Mouse (Mus musculus) brown adipose tissue, adult 24 weeks (tissue): ENCODE measurements around the gene Bcas2. TPM values are rescaled to one million over a fixed set of nuclear protein-coding genes. Genes with fewer than 3 reads are reported as not detected.
A peak's percentile ranks its signal among the peaks of the same experiment; 100 is the strongest.
"Not testable (repeated sequence)": the region's sequence is repeated elsewhere in the genome, so short reads cannot be mapped to it uniquely, and the experiment has no call there.

ENCODE experiments used
- H3K27ac ChIP-seq: fragments of 200-500 bp; replicated peaks from 2 replicates; pipeline ENCODE4 v1.5.1; 2012; ENCODE audit warnings: low read depth, mild to moderate bottlenecking, low read length
- H3K4me1 ChIP-seq: fragments of 200-500 bp; 2 replicates; pipeline ENCODE4 v1.6.1; 2012; ENCODE audit warnings: low read length, mixed read lengths; ENCODE audit not compliant: control insufficient read depth, insufficient read depth, insufficient read length
- H3K4me3 ChIP-seq: fragments of 200-500 bp; 2 replicates; pipeline ENCODE4 v1.5.1; 2012; ENCODE audit warnings: low read depth, mild to moderate bottlenecking, low read length, moderate library complexity; ENCODE audit not compliant: insufficient read depth
- polyA plus RNA-seq: library from polyadenylated mRNA; stranded (reverse); fragments of >200 nt; gene quantifications from 2 replicates; pipeline ENCODE4 v1.2.4, GENCODE M21; 2012; ENCODE audit not compliant: missing spikeins, insufficient read depth, insufficient read length

Bcas2 gene
- polyA plus RNA-seq, 1 experiment, result 50.8 TPM

DNA sequence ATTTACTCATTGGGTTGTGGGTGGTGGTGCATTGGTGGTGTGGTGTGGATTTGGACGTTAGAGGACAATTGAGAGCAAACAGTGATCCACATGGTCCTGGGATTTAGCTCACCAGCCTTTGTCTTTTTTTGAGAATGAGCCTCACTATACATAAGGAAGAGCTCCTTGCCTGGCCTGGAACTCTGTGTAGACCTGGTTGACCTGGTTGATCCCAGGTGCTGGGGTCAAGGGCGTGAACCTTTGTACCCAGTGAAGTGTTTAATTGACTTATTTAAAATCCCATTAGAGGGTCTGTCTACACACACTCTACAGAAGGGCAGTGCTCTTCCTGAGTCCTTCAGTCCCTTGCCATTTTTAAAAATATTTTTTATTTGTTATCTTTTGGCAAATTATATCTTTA lies 26.1 kb upstream of the Bcas2 start:
- H3K4me3 ChIP-seq, result no peak overlapping the region
- H3K4me1 ChIP-seq, result peaks cover 5% of the 10 kb centered on the region; the same call in 1 of the 2 replicates
- H3K27ac ChIP-seq, result no peak overlapping the region

DNA sequence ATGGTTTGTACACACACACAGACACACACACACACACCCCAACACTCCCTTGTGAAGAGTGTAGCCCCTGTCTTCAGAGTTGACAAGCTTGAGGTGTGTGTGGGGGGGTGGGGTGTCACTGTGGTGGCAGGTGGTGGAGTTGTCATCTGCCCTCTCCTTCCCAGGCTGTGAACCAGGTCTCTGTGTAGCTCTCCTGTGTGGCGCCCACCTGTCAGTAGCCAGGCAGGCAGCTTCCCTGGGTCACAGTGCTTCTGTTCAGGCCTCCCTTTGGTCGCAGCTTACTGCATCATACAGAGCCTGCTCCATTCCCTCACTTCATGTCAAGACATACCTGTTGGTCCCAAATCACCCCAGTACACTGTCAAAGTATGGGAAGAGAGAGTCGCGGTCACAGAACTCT lies 25.7 kb upstream of the Bcas2 start:
- Histone ChIP-seq H3K4me1 (peaks cover 5% of the 10 kb centered on the region; the same call in 1 of the 2 replicates), H3K4me3 (no peak overlapping the region), H3K27ac (no peak overlapping the region)

- no peak overlapping the region for H3K27ac ChIP-seq
Observed at GRCm38 (mm10) chr3:103146330-103147166, 24.9 kb upstream of the Bcas2 start.

GRCm38 (mm10) chr3:103147775-103148174 lies 23.7 kb upstream of the Bcas2 start:
- Histone ChIP-seq H3K4me1 (no peaks in the 10 kb centered on the region; the same call in 1 of the 2 replicates), H3K27ac (no peak overlapping the region), H3K4me3 (no peak overlapping the region)

More at GRCm38 (mm10) chr3:103146330-103147166, 24.9 kb upstream of the Bcas2 start:
- Histone ChIP-seq H3K4me3 (no peak overlapping the region), H3K4me1 (peaks cover 2% of the 10 kb centered on the region; the same call in 1 of the 2 replicates)

GRCm38 (mm10) chr3:103148941-103149340 lies 22.5 kb upstream of the Bcas2 start:
- Histone ChIP-seq H3K27ac (no peak overlapping the region), H3K4me3 (no peak overlapping the region), H3K4me1 (no peaks in the 10 kb centered on the region; the same call in 1 of the 2 replicates)

- H3K4me3 ChIP-seq, result no peak overlapping the region
- H3K4me1 ChIP-seq, result no peaks in the 10 kb centered on the region
- no peak overlapping the region for H3K27ac ChIP-seq
Observed at GRCm38 (mm10) chr3:103153761-103154160, 17.7 kb upstream of the Bcas2 start.

DNA sequence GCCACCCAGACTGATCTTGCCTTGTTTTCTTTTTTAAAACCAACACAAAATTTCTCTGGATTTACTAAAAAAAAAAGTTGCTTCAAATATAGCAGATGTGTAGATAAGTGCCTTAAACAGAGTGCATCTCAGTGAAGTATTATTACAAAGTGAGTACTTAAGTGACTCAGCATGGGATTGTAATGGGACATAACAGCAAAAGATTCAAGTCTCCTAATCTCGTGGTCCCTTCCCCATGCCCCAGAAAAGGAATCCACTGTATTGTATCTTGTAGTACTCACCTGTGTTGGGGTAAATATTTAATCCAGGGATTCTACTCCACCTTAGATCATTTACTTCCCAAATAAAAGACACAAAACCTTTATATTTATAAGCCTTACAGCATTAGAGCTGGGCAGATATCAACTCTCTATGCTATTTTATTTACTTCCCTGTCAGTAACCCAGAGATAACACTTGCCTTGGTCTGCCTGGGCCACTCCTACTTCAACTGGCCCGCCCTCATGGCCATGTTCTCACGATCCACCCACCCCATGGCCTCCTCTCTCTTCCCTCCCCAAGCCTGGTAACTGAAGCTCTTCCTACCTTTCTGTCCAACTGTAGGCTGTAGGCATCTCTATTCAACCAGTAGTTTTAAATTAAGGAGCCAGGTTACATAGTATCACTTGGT lies 12.1 kb upstream of the Bcas2 start:
- no peak overlapping the region for H3K4me3 ChIP-seq
- H3K4me1 ChIP-seq, result no peaks in the 10 kb centered on the region
- H3K27ac ChIP-seq, result no peak overlapping the region

DNA sequence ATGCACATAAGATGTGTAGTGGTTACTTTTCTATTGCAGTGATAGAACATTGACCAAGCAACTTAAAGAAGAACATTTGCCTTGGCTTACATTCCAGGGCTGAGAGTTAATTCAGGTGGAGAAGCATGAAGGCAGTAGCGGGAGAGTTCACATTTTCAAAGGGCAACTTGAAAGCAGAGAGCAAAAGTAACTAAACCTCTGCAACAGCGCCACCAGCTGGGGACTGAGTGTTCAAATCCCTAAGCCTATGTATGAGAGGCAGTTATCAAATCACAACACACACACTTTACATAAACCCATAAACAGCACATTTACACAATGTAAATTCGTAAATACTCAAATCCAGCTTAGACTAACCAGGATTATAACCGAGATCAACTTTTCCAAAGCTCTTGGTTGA lies 1.7 kb upstream of the Bcas2 start:
- Histone ChIP-seq H3K4me3 (no peak overlapping the region), H3K27ac (no peak overlapping the region), H3K4me1 (peaks cover 3% of the 10 kb centered on the region; the same call in 1 of the 2 replicates)

- Histone ChIP-seq H3K4me3 (peak overlapping the region; percentile 47), H3K4me1 (peaks cover 3% of the 10 kb centered on the region; the same call in 1 of the 2 replicates), H3K27ac (no peak overlapping the region)
Observed at GRCm38 (mm10) chr3:103172615-103173014, 1.2 kb downstream of the Bcas2 start.

DNA sequence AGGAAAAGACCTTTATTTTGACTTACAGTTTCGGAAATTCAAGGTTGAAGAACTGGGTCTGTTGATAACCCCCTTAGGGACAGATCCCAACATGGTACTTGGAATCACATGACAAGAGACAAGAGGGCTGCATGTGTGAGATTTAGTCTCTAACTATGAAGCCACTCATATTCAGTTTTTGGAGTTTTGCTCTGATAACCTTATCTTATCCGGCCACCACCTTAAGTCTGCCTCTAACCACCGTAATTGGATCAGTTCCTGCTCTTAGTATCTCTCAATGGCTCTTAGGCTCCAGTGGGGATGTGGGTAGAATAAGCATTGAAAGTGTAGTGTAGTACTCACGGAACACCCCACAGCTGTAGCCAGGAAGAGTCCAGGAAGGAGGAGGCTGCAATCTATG lies 5.3 kb downstream of the Bcas2 start:
- peaks cover 3% of the 10 kb centered on the region; the same call in 1 of the 2 replicates for H3K4me1 ChIP-seq
- H3K4me3 ChIP-seq, result no peak overlapping the region
- no peak overlapping the region for H3K27ac ChIP-seq

DNA sequence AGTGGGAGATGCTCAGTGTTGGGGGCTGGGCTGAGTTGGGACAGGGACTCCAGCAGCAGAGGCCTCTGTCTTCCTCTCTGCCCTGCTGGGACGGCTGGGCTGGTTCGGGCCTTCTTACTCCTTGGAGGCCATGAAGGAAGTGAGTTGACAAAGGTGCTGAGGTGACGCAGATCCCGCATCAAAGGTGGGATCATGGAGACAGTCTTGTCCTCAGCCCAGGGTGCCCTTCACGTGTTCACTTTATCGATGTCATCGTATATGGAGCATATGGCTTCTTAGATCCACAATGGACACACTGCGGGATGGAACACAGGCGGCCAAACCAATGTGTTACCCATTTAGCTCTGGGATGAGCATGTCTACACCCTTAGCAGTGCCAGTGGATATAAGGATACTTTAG lies 8.1 kb downstream of the Bcas2 start:
- H3K27ac ChIP-seq, result no peak overlapping the region
- no peak overlapping the region for H3K4me3 ChIP-seq
- H3K4me1 ChIP-seq, result no peaks in the 10 kb centered on the region

- H3K4me3 ChIP-seq, result no peak overlapping the region
- H3K27ac ChIP-seq, result no peak overlapping the region
- H3K4me1 ChIP-seq, result no peaks in the 10 kb centered on the region
Observed at GRCm38 (mm10) chr3:103181171-103181570, 9.7 kb downstream of the Bcas2 start.

DNA sequence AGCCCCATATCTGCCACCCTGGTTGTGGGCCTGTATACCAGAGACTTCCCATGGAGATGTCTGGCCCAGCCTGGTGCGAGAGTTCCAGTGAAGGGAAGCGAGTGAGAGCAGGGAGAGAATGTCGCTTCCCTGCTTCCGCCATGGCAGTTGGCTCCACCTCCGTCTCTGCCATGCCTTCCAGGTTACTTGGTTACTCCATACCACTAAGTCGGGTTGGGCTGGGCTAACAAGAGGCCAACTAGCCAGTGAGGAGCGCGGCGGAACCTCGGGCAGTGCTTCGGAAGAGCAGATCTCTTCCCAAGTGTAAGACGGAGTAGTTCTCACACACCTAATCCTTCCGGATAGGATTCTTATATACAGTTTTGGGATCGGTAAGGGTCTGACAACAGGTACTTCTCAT lies 11.4 kb downstream of the Bcas2 start:
- Histone ChIP-seq H3K4me3 (no peak overlapping the region), H3K4me1 (no peaks in the 10 kb centered on the region), H3K27ac (no peak overlapping the region)

DNA sequence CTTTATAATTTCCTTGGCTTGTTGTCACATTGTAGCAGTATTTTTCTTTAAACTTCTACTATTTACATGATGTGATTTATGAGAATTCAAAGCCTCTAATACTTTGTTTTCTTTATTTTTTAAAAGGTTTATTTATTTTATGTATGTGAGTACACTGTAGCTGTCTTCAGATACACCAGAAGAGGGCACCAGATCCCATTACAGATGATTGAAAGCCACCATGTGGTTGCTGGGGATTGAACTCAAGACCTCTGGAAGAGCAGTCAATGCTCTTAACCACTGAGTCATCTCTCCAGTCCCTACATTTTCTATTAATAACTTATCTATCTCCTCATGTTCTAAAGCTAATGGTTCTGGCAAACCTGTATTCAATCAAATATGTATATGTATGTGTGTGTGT lies 13.0 kb downstream of the Bcas2 start:
- H3K27ac ChIP-seq, H3K4me3 ChIP-seq, H3K4me1 ChIP-seq: not testable (repeated sequence)

DNA sequence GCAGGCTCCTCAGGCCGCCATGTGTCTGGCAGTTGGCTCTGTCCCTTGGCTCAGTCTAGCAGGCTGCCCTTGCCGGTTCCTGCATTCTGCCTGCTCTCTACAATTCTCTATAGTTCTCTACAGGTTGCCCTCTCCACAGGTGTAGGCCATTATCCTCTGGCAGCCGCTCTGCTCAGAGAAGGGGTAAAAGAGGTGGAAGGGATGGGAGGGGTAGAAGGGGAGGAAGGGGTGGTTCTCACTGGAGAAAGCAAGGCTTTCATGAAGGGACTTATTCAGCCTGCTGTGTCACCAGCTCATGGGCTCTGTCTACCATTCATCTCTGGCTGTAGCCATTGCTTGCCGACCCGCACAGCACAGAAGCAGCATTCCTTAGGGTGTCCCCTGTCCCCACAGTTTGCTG lies 17.0 kb downstream of the Bcas2 start:
- Histone ChIP-seq H3K27ac (no peak overlapping the region), H3K4me3 (no peak overlapping the region), H3K4me1 (no peaks in the 10 kb centered on the region)

- Histone ChIP-seq H3K4me3 (no peak overlapping the region), H3K4me1 (no peaks in the 10 kb centered on the region)
Observed at GRCm38 (mm10) chr3:103188856-103189255, 17.4 kb downstream of the Bcas2 start.

More at GRCm38 (mm10) chr3:103188856-103189255, 17.4 kb downstream of the Bcas2 start:
- H3K27ac ChIP-seq, result no peak overlapping the region
